In genomic region chr11:83789259-83789658, GRCm38 (mm10) we compare ENCODE assay signal across 8 mouse cellular contexts. TPM values are rescaled to one million over a fixed set of nuclear protein-coding genes. Genes with fewer than 3 reads are reported as not detected.
DNase-seq lines count a peak whose midpoint lies in the region; ATAC-seq lines count a peak whose summit lies in the region.

No protein-coding gene starts in this region.

- H3K9me3 ChIP-seq in liver, embryonic 13.5 days (replicated peaks), result no peaks in the 10 kb centered on the region
- no peaks in the 10 kb centered on the region for H3K9me3 ChIP-seq in limb, embryonic 10.5 days (replicated peaks)

- no peak overlapping the region for H3K4me3 ChIP-seq in liver, embryonic 13.5 days (replicated peaks)
- H3K4me3 ChIP-seq in limb, embryonic 10.5 days, result no peak overlapping the region

- H3K27me3 ChIP-seq in liver, embryonic 13.5 days, result 0 out of 2 replicates have a peak, but pooled peaks cover 3% of the 10 kb centered on the region
- no peaks in the 10 kb centered on the region for H3K27me3 ChIP-seq in limb, embryonic 10.5 days (ENCODE audit: low read depth, poor library complexity, severe bottlenecking)

- peak; percentile 80 for ATAC-seq in common myeloid progenitor, adult 5-6 weeks (replicated peaks; ENCODE audit: low read depth, poor library complexity, severe bottlenecking)
- ATAC-seq in liver, embryonic 13.5 days (ENCODE audit: low read depth), result no peak

- H3K4me2 ChIP-seq in liver, embryonic 13.5 days, result 0 out of 2 replicates have a peak overlapping the region, but pooled peaks have one; percentile 19

- peak; percentile 40 to 59 for DNase-seq in urinary bladder, adult 18-20 months (ENCODE audit: low spot score in 2 of 2)
- DNase-seq in urinary bladder, postnatal 10 days (ENCODE audit: low spot score), result no peak
- DNase-seq in liver, embryonic 13.5 days, result no peak
- DNase-seq in spleen, postnatal 36 days (ENCODE audit: low spot score in 2 of 2), result peak; percentile 49 to 58
- DNase-seq in limb, embryonic 10.5 days (ENCODE audit: low spot score), result no peak
- no peak for DNase-seq in right cerebral cortex, postnatal 10 days (ENCODE audit: low spot score in 2 of 2)
- DNase-seq in cerebellum, postnatal 25 days, result no peak

- no peak overlapping the region for H3K9ac ChIP-seq in liver, embryonic 13.5 days

- no peaks in the 10 kb centered on the region for H3K4me1 ChIP-seq in liver, embryonic 13.5 days (replicated peaks)
- H3K4me1 ChIP-seq in limb, embryonic 10.5 days, result no peaks in the 10 kb centered on the region

- H3K27ac ChIP-seq in liver, embryonic 13.5 days, result no peak overlapping the region
- H3K27ac ChIP-seq in limb, embryonic 10.5 days, result no peak overlapping the region

- 23% methylated on average over 13 of the region's 13 CpGs for WGBS in liver, embryonic 13.5 days (ENCODE audit: insufficient replicate concordance)
- 75% methylated on average over 13 of the region's 13 CpGs for WGBS in limb, embryonic 10.5 days

- H3K36me3 ChIP-seq in liver, embryonic 13.5 days, result no peaks in the 10 kb centered on the region
- H3K36me3 ChIP-seq in limb, embryonic 10.5 days, result no peaks in the 10 kb centered on the region

RNA-seq across cellular contexts. Expression of gene Heatr6, which starts 35.8 kb away (rescaled TPM):
- total RNA-seq in common myeloid progenitor, adult 5-6 weeks (2017), result 14.4 and 18.1 TPM in 2 replicates
- 7.8 and 8.2 TPM in 2 replicates for polyA plus RNA-seq in liver, embryonic 13.5 days (2015; fragmentation: Nextera tagmentation; extraction: Ambion mirVana)
- polyA plus RNA-seq in limb, embryonic 10.5 days (2016; fragmentation: Nextera tagmentation; extraction: Ambion mirVana), result 22.8 and 30.4 TPM in 2 replicates

RNA-seq across cellular contexts. Expression of gene Wfdc21, which starts 42.5 kb away (rescaled TPM):
- 16.8 and 17.2 TPM in 2 replicates for total RNA-seq in common myeloid progenitor, adult 5-6 weeks (2017)
- polyA plus RNA-seq in liver, embryonic 13.5 days (2015; fragmentation: Nextera tagmentation; extraction: Ambion mirVana), result 4.0 and 6.1 TPM in 2 replicates
- polyA plus RNA-seq in limb, embryonic 10.5 days (2016; fragmentation: Nextera tagmentation; extraction: Ambion mirVana), result not detected in 2 replicates

Comparison
In these comparisons a context has a peak if more than half of its experiments do, and no peak if none do; other contexts are left out.
1. DNase-seq: peak in urinary bladder, adult 18-20 months (2 of 2) and spleen, postnatal 36 days (2 of 2); none in urinary bladder, postnatal 10 days (single experiment), liver, embryonic 13.5 days (single experiment), limb, embryonic 10.5 days (single experiment), right cerebral cortex, postnatal 10 days (0 of 2) and cerebellum, postnatal 25 days (0 of 2).